Mouse (Mus musculus): ENCODE data around the gene Crygs. TPM values are rescaled to one million over a fixed set of nuclear protein-coding genes. Genes with fewer than 3 reads are reported as not detected.

Gene Crygs
- not detected in 2 replicates for polyA plus RNA-seq (2012; rRNA removed)

DNA sequence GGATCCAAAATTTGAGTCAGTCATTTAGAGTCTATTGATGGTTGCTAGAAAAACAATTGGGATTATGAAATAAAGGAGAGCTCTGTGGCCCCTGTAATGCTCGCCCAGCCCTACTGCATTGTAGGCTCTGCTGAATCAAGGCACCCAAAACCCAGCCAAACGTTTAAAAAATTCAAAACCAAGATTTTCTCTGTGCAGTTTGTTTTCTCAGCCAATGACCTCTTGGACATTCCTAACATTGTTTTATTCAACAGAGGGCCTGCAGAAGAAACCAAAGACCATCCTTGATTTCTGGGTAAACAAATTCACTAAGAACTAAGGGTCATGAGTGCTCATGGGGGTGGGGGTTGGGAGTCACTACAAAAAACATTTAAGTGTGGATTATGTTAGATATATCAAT, at the start of gene Crygs:
Gene Crygs, minus strand, starts transcription at position 101 of the 400 bp plus-strand sequence.
- WGBS: 46% methylated on average over 2 of the region's 2 CpGs
- Histone ChIP-seq H3K4me3 (replicated peaks; ENCODE audit: extremely low read depth, low read depth, low read length) (no peak within 1 kb of the TSS), H3K4me1 (ENCODE audit: control insufficient read depth, insufficient read depth, low read length) (peaks cover 3% of the 10 kb centered on the region; the same call in 1 of the 2 replicates)
- DNase-seq: no peak
- TF ChIP-seq POLR2A (IDR thresholded peaks at IDR 0.05; ENCODE audit: borderline replicate concordance, extremely low read depth, low read depth, low read length): no peak
- TF ChIP-seq CTCF (IDR thresholded peaks at IDR 0.05; ENCODE audit: insufficient read depth, low read length): no peak

DNA sequence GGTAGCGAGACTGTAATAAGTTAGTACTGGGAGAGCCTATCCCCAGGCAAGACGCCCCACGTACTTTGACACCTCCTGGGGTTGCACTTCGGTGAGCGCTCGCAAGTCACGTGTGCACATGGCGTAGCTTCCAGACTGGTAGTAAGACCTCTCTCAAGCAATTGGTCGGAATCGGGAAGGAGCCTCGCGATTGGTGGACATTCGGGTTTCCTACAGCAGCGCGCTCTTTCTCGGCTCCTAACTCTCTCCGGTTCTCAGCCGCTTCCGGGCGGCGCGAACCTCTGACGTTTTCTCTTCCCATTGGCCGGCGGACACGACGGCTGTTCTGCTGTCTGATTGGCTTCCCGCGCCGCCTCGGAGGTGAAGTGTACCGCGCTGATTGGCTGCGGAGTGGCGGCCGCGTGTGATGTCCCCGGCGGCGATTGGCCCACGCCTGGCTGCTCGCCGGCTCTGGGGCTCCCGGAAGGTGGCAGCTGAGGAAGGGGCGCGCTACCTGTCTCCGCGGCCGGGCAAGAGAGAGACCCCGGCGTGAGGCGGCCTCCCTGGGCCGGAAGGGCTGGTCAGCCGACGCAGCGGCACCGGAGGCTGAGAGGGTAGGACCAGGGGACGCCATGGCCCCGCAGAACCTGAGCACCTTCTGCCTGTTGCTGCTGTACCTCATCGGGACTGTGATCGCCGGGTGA, 46.2 kb upstream of the Crygs start, which contains the start of the genes Tbccd1 and Dnajb11:
Gene Tbccd1, minus strand, starts transcription at position 239 of the 683 bp plus-strand sequence.
Gene Dnajb11, plus strand, starts transcription at position 415 of the 683 bp plus-strand sequence.
- Histone ChIP-seq H3K4me1 (ENCODE audit: control insufficient read depth, insufficient read depth, low read length) (peaks cover 8% of the 10 kb centered on the region), H3K4me3 (replicated peaks; ENCODE audit: extremely low read depth, low read depth, low read length) (peak within 1 kb of the TSS; percentile 88)
- DNase-seq: peak; percentile 98
- peak; percentile 83 for TF ChIP-seq POLR2A (IDR thresholded peaks at IDR 0.05; ENCODE audit: borderline replicate concordance, extremely low read depth, low read depth, low read length)
- TF ChIP-seq CTCF (IDR thresholded peaks at IDR 0.05; ENCODE audit: insufficient read depth, low read length): no peak
- under 1% methylated on average over 62 of the region's 62 CpGs for WGBS

DNA sequence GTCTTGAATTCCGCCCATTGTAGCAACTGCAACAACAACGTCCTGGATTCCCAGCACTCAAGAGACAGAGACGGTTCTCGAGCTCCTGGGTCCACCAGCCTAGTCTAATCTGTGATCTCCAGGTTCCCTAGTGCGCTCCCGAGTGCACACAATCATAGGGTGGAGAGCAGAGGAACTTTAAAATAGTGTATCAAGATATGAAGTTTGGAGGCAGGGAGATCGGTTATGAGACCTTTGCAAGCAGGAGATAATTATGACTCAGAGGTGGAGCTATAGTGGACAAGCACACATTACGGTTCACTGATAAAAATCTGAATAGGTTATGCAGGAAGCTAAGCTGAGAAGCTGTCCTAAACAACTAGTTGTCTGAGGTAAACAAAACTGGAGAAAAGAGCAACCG, 45.4 kb upstream of the Crygs start:
- peaks cover 8% of the 10 kb centered on the region for H3K4me1 ChIP-seq (ENCODE audit: control insufficient read depth, insufficient read depth, low read length)
- peak overlapping the region; percentile 46 for H3K4me3 ChIP-seq (replicated peaks; ENCODE audit: extremely low read depth, low read depth, low read length)
- WGBS: 9% methylated on average over 9 of the region's 9 CpGs
- no peak for DNase-seq
- TF ChIP-seq CTCF (IDR thresholded peaks at IDR 0.05; ENCODE audit: insufficient read depth, low read length) (no peak), POLR2A (IDR thresholded peaks at IDR 0.05; ENCODE audit: borderline replicate concordance, extremely low read depth, low read depth, low read length) (no peak)

DNA sequence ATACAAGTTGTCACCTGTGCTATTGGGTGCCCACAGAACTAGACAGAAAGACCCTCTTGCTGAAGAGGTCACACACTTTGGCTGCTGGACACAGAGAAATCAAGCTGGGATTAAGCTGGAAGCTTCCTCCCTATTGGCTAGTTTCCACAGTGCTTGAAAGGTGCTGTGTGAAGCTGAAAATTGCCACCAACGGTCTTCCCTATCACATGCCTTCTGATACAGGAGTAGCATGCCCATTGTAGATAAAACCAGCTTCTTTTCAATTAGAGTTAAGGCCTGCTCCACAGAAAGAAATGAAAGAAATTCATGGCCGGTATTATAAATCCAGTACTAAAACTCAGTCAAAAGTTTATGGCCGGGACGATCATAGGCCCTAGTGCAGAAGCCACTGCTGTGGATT, 41.3 kb upstream of the Crygs start:
- no peak for DNase-seq
- TF ChIP-seq CTCF (IDR thresholded peaks at IDR 0.05; ENCODE audit: insufficient read depth, low read length) (no peak), POLR2A (IDR thresholded peaks at IDR 0.05; ENCODE audit: borderline replicate concordance, extremely low read depth, low read depth, low read length) (no peak)
- H3K4me3 ChIP-seq (replicated peaks; ENCODE audit: extremely low read depth, low read depth, low read length): no peak overlapping the region
- 93% methylated on average over 4 of the region's 4 CpGs for WGBS
- peaks cover 4% of the 10 kb centered on the region; the same call in 1 of the 2 replicates for H3K4me1 ChIP-seq (ENCODE audit: control insufficient read depth, insufficient read depth, low read length)

DNA sequence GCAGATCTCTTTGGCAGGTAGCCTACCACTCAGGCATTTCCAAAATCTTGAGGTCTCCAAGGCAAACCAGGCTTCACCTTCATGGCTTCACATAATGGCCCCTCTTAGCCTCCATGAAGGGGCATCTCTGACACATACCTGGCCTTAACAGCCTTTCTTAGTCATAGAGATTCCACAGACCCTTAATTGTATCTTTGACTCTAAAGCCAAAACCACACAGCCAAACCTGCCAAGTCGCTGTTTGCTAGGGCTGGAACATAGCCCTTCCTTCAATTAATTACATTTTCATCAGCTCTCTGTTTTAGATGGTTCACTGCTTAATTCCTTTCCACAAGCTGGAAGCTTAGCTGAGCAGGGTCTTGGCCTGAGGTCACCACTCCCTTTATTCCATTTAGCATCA, 37.0 kb upstream of the Crygs start:
- WGBS: 74% methylated on average over 1 of the region's 1 CpGs
- no peak for DNase-seq
- Histone ChIP-seq H3K4me3 (replicated peaks; ENCODE audit: extremely low read depth, low read depth, low read length) (no peak overlapping the region), H3K4me1 (ENCODE audit: control insufficient read depth, insufficient read depth, low read length) (peaks cover 3% of the 10 kb centered on the region; the same call in 1 of the 2 replicates)
- TF ChIP-seq POLR2A (IDR thresholded peaks at IDR 0.05; ENCODE audit: borderline replicate concordance, extremely low read depth, low read depth, low read length): no peak
- TF ChIP-seq CTCF (IDR thresholded peaks at IDR 0.05; ENCODE audit: insufficient read depth, low read length): no peak

DNA sequence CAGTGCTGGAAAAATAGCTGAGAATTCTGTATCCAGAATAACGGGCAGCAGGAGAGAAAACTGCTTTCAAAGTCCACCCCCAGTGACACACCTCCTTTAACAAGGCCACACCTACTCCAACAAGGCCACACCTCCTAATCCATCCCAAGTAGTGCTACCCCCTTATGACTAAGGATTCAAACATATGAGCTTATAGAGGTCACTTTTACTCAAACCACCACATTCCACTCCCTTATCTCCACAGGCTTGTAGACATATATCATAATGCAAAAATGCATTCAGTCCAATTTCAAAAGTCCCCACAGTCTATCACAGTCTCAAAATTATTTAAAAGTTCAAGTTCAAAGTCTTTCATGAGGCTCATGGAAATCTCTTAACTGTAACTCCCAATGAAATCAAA, 36.3 kb upstream of the Crygs start:
- H3K4me3 ChIP-seq (replicated peaks; ENCODE audit: extremely low read depth, low read depth, low read length): no peak overlapping the region
- 90% methylated on average over 1 of the region's 1 CpGs for WGBS
- DNase-seq: no peak
- no peak for TF ChIP-seq POLR2A (IDR thresholded peaks at IDR 0.05; ENCODE audit: borderline replicate concordance, extremely low read depth, low read depth, low read length)
- H3K4me1 ChIP-seq (ENCODE audit: control insufficient read depth, insufficient read depth, low read length): peaks cover 3% of the 10 kb centered on the region; the same call in 1 of the 2 replicates

DNA sequence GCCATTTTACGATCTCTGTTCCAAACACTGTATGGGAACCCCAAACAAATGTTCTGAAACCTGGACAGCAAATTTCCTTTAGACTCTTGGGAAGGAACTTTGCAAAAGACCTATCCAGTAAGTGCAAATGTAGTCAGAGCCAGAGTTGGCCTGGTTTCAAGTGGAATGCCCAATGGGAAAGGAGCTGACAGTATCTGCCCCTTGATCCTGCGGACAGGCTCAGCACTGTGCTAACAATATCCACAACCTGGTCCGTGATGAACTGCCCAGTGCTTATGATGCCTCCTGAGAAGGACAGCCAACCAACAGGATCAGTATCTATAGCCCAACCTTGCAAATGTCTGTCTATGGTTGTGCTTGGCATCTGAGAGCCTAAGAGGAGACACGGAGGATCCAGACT, 34.1 kb upstream of the Crygs start:
- DNase-seq: no peak
- 91% methylated on average over 4 of the region's 4 CpGs for WGBS

DNA sequence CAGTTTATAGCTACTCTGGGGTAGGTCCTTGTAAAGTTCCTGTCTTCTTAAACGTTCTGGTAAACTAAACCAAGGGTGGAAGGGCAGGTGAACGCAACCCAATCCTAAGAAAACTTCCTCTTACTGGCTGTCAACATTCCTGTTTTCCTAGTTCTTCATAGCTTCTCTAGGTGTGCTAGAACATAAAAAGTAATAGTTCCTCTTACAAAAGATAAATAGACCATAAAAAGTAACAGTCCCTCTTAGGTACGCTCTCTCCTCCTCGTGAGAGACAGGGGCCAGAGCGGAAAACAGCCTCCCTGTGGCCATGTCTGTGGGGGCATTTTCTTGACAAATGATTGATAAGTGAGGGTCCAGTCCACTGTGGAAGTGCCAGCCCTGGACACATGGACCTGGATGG, 33.5 kb upstream of the Crygs start:
- DNase-seq: no peak
- no peak for TF ChIP-seq CTCF (IDR thresholded peaks at IDR 0.05; ENCODE audit: insufficient read depth, low read length)
- no peak for TF ChIP-seq POLR2A (IDR thresholded peaks at IDR 0.05; ENCODE audit: borderline replicate concordance, extremely low read depth, low read depth, low read length)
- H3K4me1 ChIP-seq (ENCODE audit: control insufficient read depth, insufficient read depth, low read length): peaks cover 3% of the 10 kb centered on the region; the same call in 1 of the 2 replicates
- H3K4me3 ChIP-seq (replicated peaks; ENCODE audit: extremely low read depth, low read depth, low read length): no peak overlapping the region
- 45% methylated on average over 5 of the region's 5 CpGs for WGBS

More for the DNA sequence above, 34.1 kb upstream of the Crygs start:
- TF ChIP-seq POLR2A (IDR thresholded peaks at IDR 0.05; ENCODE audit: borderline replicate concordance, extremely low read depth, low read depth, low read length) (no peak), CTCF (IDR thresholded peaks at IDR 0.05; ENCODE audit: insufficient read depth, low read length) (no peak)
- Histone ChIP-seq H3K4me1 (ENCODE audit: control insufficient read depth, insufficient read depth, low read length) (peaks cover 3% of the 10 kb centered on the region; the same call in 1 of the 2 replicates), H3K4me3 (replicated peaks; ENCODE audit: extremely low read depth, low read depth, low read length) (no peak overlapping the region)

DNA sequence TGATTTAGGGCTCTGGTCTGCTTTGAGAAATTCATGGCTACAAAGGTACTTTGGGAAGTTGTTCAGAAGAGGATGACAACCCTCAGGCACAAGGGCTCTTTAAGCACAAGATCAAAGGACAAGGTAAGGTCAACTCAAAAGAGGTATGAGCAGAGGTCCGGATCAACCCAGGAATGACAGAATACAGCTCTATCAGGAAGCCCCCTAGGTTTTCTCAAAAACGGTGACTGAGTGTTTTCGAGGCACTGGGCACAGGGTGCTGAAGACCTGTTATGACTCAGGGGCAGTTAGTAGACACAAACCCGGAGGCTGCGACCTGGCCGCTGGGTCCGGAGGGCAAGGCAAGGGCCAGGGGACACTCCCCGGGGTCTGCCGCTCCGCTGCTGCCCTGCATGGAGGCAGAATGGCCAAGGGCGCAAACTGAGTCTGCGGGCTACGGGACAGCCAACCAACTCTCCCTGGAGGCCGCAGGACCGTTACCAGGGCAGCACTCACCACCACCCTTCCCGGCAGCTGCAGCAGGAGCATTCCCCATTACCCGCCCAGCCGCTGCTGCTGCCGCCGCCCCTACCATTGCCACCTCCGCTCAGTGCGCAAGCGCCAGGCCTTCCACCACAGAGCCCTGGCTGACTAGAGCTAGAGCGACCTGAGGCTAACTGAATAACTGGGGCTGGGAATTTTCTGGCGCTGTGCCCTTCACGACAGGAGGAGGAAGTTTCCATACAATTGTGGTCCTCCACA, 32.9 kb upstream of the Crygs start:
- DNase-seq: peak; percentile 65
- Histone ChIP-seq H3K4me3 (replicated peaks; ENCODE audit: extremely low read depth, low read depth, low read length) (peak overlapping the region; percentile 63), H3K4me1 (ENCODE audit: control insufficient read depth, insufficient read depth, low read length) (peaks cover 3% of the 10 kb centered on the region; the same call in 1 of the 2 replicates)
- 5% methylated on average over 26 of the region's 26 CpGs for WGBS
- TF ChIP-seq CTCF (IDR thresholded peaks at IDR 0.05; ENCODE audit: insufficient read depth, low read length): no peak
- no peak for TF ChIP-seq POLR2A (IDR thresholded peaks at IDR 0.05; ENCODE audit: borderline replicate concordance, extremely low read depth, low read depth, low read length)

Data from lung, adult 2 months (tissue).